Mouse (Mus musculus) limb, embryonic 14.5 days (tissue): ENCODE measurements at regions not wholly inside any gene's neighbourhood (a gene's known extent, or its start where the extent isn't known, plus 50 kb on each side); places are given as distances from the start of the nearest gene placed in this dataset.

Experiments
- ATAC-seq: fragments of 200-750 bp; cut with Nextera tagmentation; 2 replicates; pipeline ENCODE4 v1.8.0; 2017; ENCODE audit warnings: low read depth, moderate number of reproducible peaks, moderate TSS enrichment; ENCODE audit not compliant: low FRiP score
- DNase-seq: peaks from one replicate; pipeline ENCODE4 v3.0.0-alpha.2; 2015; ENCODE audit warnings: low spot score
- H3K27ac ChIP-seq: fragments of 300-500 bp; sonication (generic); replicated peaks from 2 replicates; pipeline ENCODE4 v1.5.1; 2014; ENCODE audit warnings: low read depth, mild to moderate bottlenecking, low read length, moderate library complexity, mixed read lengths
- H3K27me3 ChIP-seq: fragments of 300-500 bp; sonication (generic); 2 replicates; pipeline ENCODE4 v1.6.1; 2014; ENCODE audit warnings: low read length, mixed read lengths; ENCODE audit not compliant: control insufficient read depth, insufficient read depth
- H3K36me3 ChIP-seq: fragments of 300-500 bp; sonication (generic); 2 replicates; pipeline ENCODE4 v1.6.1; 2014; ENCODE audit warnings: mild to moderate bottlenecking, low read length, moderate library complexity, mixed read lengths; ENCODE audit not compliant: control insufficient read depth, insufficient read depth
- H3K4me1 ChIP-seq: fragments of 300-500 bp; sonication (generic); 2 replicates; pipeline ENCODE4 v1.6.1; 2014; ENCODE audit warnings: antibody characterized with exemption, low read length, mixed read lengths; ENCODE audit not compliant: control insufficient read depth, insufficient read depth
- H3K4me2 ChIP-seq: fragments of 300-500 bp; sonication (generic); replicated peaks from 2 replicates; pipeline ENCODE4 v1.6.1; 2014; ENCODE audit warnings: low read depth, mild to moderate bottlenecking, low read length, moderate library complexity; ENCODE audit not compliant: severe bottlenecking
- H3K4me3 ChIP-seq: fragments of 300-500 bp; sonication (generic); replicated peaks from 2 replicates; pipeline ENCODE4 v1.5.1; 2014; ENCODE audit warnings: low read length
- H3K9ac ChIP-seq: fragments of 300-500 bp; sonication (generic); 2 replicates; pipeline ENCODE4 v1.6.1; 2014; ENCODE audit warnings: mild to moderate bottlenecking, low read depth, low read length, moderate library complexity; ENCODE audit not compliant: severe bottlenecking
- H3K9me3 ChIP-seq: fragments of 300-500 bp; sonication (generic); 2 replicates; pipeline ENCODE4 v1.6.1; 2016; ENCODE audit warnings: low read length; ENCODE audit not compliant: control insufficient read depth
- POLR2A ChIP-seq: fragments of 200-500 bp; IDR thresholded peaks from 2 replicates; pipeline ENCODE4 v1.8.0; 2012; ENCODE audit warnings: inconsistent platforms, mild to moderate bottlenecking, moderate library complexity, borderline replicate concordance; ENCODE audit not compliant: insufficient read depth, insufficient read length; ENCODE audit errors: extremely low read depth
- WGBS: fragments of 180-500 bp; shearing (Covaris S2); extraction: QIAGEN DNeasy Blood & Tissue Kit; methylation state at CpG from one replicate; pipeline ENCODE4 v1.1.7; 2014; 5-methylcytosine and 5-hydroxymethylcytosine counted together

- no peak overlapping the region for H3K4me3 ChIP-seq
- no peak for DNase-seq
- H3K4me1 ChIP-seq, result peaks cover 11% of the 10 kb centered on the region; the same call in 1 of the 2 replicates
- no peaks in the 10 kb centered on the region for H3K36me3 ChIP-seq
- no peak overlapping the region for H3K9ac ChIP-seq
- no peak overlapping the region for H3K27ac ChIP-seq
- WGBS, result 67% methylated on average over 7 of the region's 7 CpGs
- H3K9me3 ChIP-seq, result no peaks in the 10 kb centered on the region
- no peak for TF ChIP-seq POLR2A
- H3K27me3 ChIP-seq, result no peaks in the 10 kb centered on the region
- H3K4me2 ChIP-seq, result no peak overlapping the region
- ATAC-seq, result no peak
These were observed 68.3 kb upstream of the Itga4 start for GRCm38 (mm10) chr2:79186878-79187277.

- Histone ChIP-seq H3K9ac (no peak overlapping the region), H3K9me3 (no peaks in the 10 kb centered on the region), H3K36me3 (no peaks in the 10 kb centered on the region), H3K27me3 (no peaks in the 10 kb centered on the region), H3K4me2 (no peak overlapping the region), H3K4me3 (no peak overlapping the region), H3K27ac (no peak overlapping the region), H3K4me1 (peaks cover 11% of the 10 kb centered on the region; the same call in 1 of the 2 replicates)
- no peak for TF ChIP-seq POLR2A
- WGBS, result 75% methylated on average over 6 of the region's 6 CpGs
- DNase-seq (no peak), ATAC-seq (no peak)
These were observed 66.6 kb upstream of the Itga4 start for GRCm38 (mm10) chr2:79188511-79189193.

DNA sequence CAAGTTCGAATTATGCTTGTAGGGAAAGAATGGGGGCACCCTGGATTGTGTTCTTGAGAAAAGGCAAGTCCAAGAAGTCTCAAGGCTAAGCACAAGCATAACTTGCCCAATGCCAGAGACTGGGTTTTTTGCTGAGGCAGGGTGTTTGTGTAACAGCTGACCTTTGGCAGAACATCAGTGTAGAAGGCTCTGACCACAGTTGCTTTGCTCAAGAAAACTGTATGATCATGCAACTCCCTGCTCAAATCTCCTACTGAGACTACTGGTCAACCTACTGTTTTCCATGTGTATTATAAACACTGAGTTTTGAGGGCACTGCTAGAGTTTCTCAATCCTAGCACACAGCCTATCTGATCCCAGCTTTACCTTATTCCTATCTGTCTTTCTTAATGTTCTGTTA is 61.4 kb upstream of the Itga4 start:
- Histone ChIP-seq H3K27me3 (no peaks in the 10 kb centered on the region), H3K27ac (no peak overlapping the region), H3K4me1 (no peaks in the 10 kb centered on the region), H3K36me3 (no peaks in the 10 kb centered on the region), H3K9me3 (no peaks in the 10 kb centered on the region), H3K4me3 (no peak overlapping the region), H3K9ac (no peak overlapping the region), H3K4me2 (no peak overlapping the region)
- no peak for DNase-seq
- no peak for TF ChIP-seq POLR2A
- 64% methylated on average over 1 of the region's 1 CpGs for WGBS
- ATAC-seq, result no peak

DNA sequence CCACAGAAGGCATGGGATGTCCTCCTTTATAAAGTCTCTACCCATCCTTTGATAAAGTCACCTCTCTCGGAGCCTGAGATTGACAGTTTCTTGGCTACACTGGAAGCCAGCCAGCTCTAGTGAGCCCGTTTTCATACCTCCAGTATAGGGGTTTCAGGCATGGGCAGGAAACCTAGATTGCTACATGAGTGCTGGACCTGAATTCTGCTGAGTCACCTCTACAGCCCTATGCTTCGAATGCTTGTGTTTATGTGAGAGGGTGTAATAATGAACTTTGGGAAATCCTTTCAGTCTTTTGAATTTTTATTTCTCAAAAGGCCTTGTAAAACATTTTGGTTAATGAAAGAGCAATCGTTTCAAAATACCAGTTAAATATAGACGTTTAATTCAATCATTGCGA is 53.5 kb upstream of the Itga4 start:
- Histone ChIP-seq H3K36me3 (no peaks in the 10 kb centered on the region), H3K9me3 (no peaks in the 10 kb centered on the region), H3K9ac (no peak overlapping the region), H3K27ac (no peak overlapping the region), H3K27me3 (no peaks in the 10 kb centered on the region), H3K4me2 (no peak overlapping the region), H3K4me3 (no peak overlapping the region), H3K4me1 (peaks cover 9% of the 10 kb centered on the region; the same call in 1 of the 2 replicates)
- 48% methylated on average over 6 of the region's 6 CpGs for WGBS
- TF ChIP-seq POLR2A, result no peak
- no peak for ATAC-seq
- no peak for DNase-seq
